Mouse (Mus musculus) cerebellum, adult 18-20 months (tissue): ENCODE data around the gene 1700030K09Rik.

Experiments
- DNase-seq, 2 experiments: peaks; one replicate each; pipeline ENCODE4 v3.0.0; 2021

1700030K09Rik gene

GRCm38 (mm10) chr8:72459881-72460533 lies 16.3 kb downstream of the 1700030K09Rik start:
- no peak for DNase-seq

GRCm38 (mm10) chr8:72464211-72464610 lies 20.5 kb downstream of the 1700030K09Rik start:
- no peak for DNase-seq

GRCm38 (mm10) chr8:72469243-72469642 lies 25.6 kb downstream of the 1700030K09Rik start:
- no peak for DNase-seq

GRCm38 (mm10) chr8:72469984-72470383 lies 26.3 kb downstream of the 1700030K09Rik start:
- DNase-seq = no peak

- no peak for DNase-seq
Observed at GRCm38 (mm10) chr8:72470684-72471083, 27.0 kb downstream of the 1700030K09Rik start.

GRCm38 (mm10) chr8:72474826-72475546 lies 31.3 kb downstream of the 1700030K09Rik start, which contains the start of gene Cherp:
Gene Cherp (minus strand): TSS chr8:72475226.
- peak; percentile 97 for DNase-seq

- DNase-seq = no peak
Observed at GRCm38 (mm10) chr8:72485456-72486199, 41.9 kb downstream of the 1700030K09Rik start.

- DNase-seq = no peak
Observed at GRCm38 (mm10) chr8:72487014-72487413, 43.3 kb downstream of the 1700030K09Rik start.

GRCm38 (mm10) chr8:72491017-72491416 lies 47.3 kb downstream of the 1700030K09Rik start:
- peak in 1 of 2 experiments; percentile 23 for DNase-seq

- peak in 1 of 2 experiments; percentile 34 for DNase-seq
Observed at GRCm38 (mm10) chr8:72491680-72492621, 48.3 kb downstream of the 1700030K09Rik start, which contains the start of gene Slc35e1. Gene Slc35e1 (minus strand): TSS chr8:72492614.

GRCm38 (mm10) chr8:72492622-72493081 lies 49.0 kb downstream of the 1700030K09Rik start:
- peak; percentile 98 to 99 for DNase-seq

- DNase-seq = no peak
Observed at GRCm38 (mm10) chr8:72493381-72493780, 49.7 kb downstream of the 1700030K09Rik start.

GRCm38 (mm10) chr8:72495411-72496111 lies 51.9 kb downstream of the 1700030K09Rik start:
- DNase-seq = peak; percentile 18 to 36

GRCm38 (mm10) chr8:72496217-72496616 lies 52.5 kb downstream of the 1700030K09Rik start:
- no peak for DNase-seq

GRCm38 (mm10) chr8:72497911-72498310 lies 54.2 kb downstream of the 1700030K09Rik start:
- DNase-seq = no peak

- no peak for DNase-seq
Observed at GRCm38 (mm10) chr8:72498527-72498926, 54.8 kb downstream of the 1700030K09Rik start.

- no peak for DNase-seq
Observed at GRCm38 (mm10) chr8:72499521-72500284, 56.0 kb downstream of the 1700030K09Rik start.

GRCm38 (mm10) chr8:72500521-72500931 lies 56.8 kb downstream of the 1700030K09Rik start:
- DNase-seq = peak; percentile 79 to 86

- DNase-seq = peak; percentile 83 to 90
Observed at GRCm38 (mm10) chr8:72504137-72504536, 60.5 kb downstream of the 1700030K09Rik start.

GRCm38 (mm10) chr8:72504637-72505314 lies 61.1 kb downstream of the 1700030K09Rik start:
- DNase-seq = peak; percentile 58 to 65
